Comparison of ENCODE assay signal across 12 mouse cellular contexts in the genomic region with DNA sequence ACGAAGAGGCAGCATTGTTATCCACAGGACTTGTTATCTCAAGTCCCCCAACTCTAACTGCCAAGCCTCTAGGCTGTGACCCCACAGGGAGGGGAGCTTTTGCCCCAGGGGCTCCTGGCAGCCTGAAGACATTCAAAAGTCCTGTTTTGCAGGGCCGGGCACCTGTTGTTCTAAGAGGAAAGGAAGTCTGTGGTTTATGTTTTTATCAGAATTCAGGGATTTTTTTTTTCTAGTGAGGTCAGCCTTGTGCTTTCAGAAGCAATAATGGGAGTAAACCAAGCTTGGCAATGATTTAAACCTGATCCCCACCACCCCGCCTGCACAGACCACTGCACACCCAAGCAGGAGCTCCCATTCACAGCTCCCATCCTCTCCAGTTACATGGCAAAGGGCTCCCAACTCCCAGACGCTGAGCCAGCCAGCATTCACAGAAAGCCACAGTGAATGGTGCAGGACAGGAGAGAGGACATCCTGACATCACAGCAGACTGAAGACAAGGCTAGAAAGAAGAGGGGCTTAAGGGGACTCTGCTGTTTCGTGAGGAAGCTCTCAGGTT. TPM values are rescaled to one million over a fixed set of nuclear protein-coding genes. Genes with fewer than 3 reads are reported as not detected.
DNase-seq lines count a peak whose midpoint lies in the region; ATAC-seq and TF ChIP-seq lines count a peak whose summit lies in the region.
"Had no signal": no experiment of that assay in that cellular context is flagged by ENCODE, and none has a peak within 500 bp of the region (broad histone marks: within the 10 kb centered on the region; RNA-seq: fewer than 3 reads in every experiment).

No protein-coding gene starts in this region.

- no peaks in the 10 kb centered on the region for H3K9me3 ChIP-seq in hindbrain, embryonic 12.5 days (replicated peaks)
- H3K9me3 ChIP-seq in hindbrain, embryonic 14.5 days (ENCODE audit: control insufficient read depth, low read length) = no peaks in the 10 kb centered on the region

- H3K4me3 ChIP-seq in hindbrain, embryonic 12.5 days = no peak overlapping the region
- H3K4me3 ChIP-seq in hindbrain, embryonic 14.5 days (replicated peaks; ENCODE audit: low read length) = no peak overlapping the region
- H3K4me3 ChIP-seq in left cerebral cortex, adult 2 months = no peak overlapping the region

- peak; percentile 28 for DNase-seq in embryo, embryonic 10 days (ENCODE audit: low spot score)
- DNase-seq in embryo, embryonic 9.5 days (ENCODE audit: extremely low spot score) = no peak
- no peak for DNase-seq in hindbrain, embryonic 14.5 days (ENCODE audit: low spot score)
- peak; percentile 49 for DNase-seq in retina, embryonic 14.5 days (ENCODE audit: low spot score)
- DNase-seq in retina, postnatal 1 day = no peak
- no peak for DNase-seq in left cerebral cortex, adult 2 months (ENCODE audit: extremely low spot score in 1 of 2, low spot score in 2 of 2)
- no peak for DNase-seq in right cerebral cortex, adult 18-20 months
- DNase-seq: adrenal gland, postnatal 36 days; cerebellum, adult 9-11 months; layer of hippocampus, postnatal 36 days had no signal

- ATAC-seq in hindbrain, embryonic 12.5 days (ENCODE audit: low FRiP score) = no peak
- no peak for ATAC-seq in hindbrain, embryonic 14.5 days (ENCODE audit: low FRiP score)

- intact Hi-C loops in left cerebral cortex, adult 2 months (cut with DNase I) = no loop called here

- peak overlapping the region; percentile 40 for H3K27ac ChIP-seq in hindbrain, embryonic 12.5 days
- H3K27ac ChIP-seq in hindbrain, embryonic 14.5 days = no peak overlapping the region; the same call in 1 of the 2 replicates
- H3K27ac ChIP-seq in left cerebral cortex, adult 2 months = no peak overlapping the region

- no peaks in the 10 kb centered on the region for H3K27me3 ChIP-seq in hindbrain, embryonic 12.5 days
- H3K27me3 ChIP-seq in hindbrain, embryonic 14.5 days (ENCODE audit: control insufficient read depth, insufficient read depth, low read length) = no peaks in the 10 kb centered on the region

- H3K4me2 ChIP-seq in hindbrain, embryonic 12.5 days (replicated peaks) = no peak overlapping the region
- H3K4me2 ChIP-seq in hindbrain, embryonic 14.5 days (replicated peaks) = no peak overlapping the region

- 7% methylated on average over 5 of the region's 5 CpGs for WGBS in hindbrain, embryonic 12.5 days
- WGBS in hindbrain, embryonic 14.5 days = 14% methylated on average over 5 of the region's 5 CpGs

- H3K4me1 ChIP-seq in hindbrain, embryonic 12.5 days = peaks cover 24% of the 10 kb centered on the region
- peaks cover 7% of the 10 kb centered on the region; the same call in 1 of the 2 replicates for H3K4me1 ChIP-seq in hindbrain, embryonic 14.5 days (replicated peaks; ENCODE audit: control insufficient read depth, insufficient read depth, low read length)

- no peaks in the 10 kb centered on the region for H3K36me3 ChIP-seq in hindbrain, embryonic 12.5 days
- H3K36me3 ChIP-seq in hindbrain, embryonic 14.5 days (replicated peaks; ENCODE audit: control insufficient read depth, insufficient read depth) = no peaks in the 10 kb centered on the region

- H3K9ac ChIP-seq in hindbrain, embryonic 12.5 days = no peak overlapping the region
- H3K9ac ChIP-seq in hindbrain, embryonic 14.5 days = no peak overlapping the region

- TF ChIP-seq CTCF in left cerebral cortex, adult 2 months (IDR thresholded peaks at IDR 0.05) = no peak

RNA-seq across cellular contexts. Expression of a gene that starts 40.1 kb away (rescaled TPM):
- 24.2 and 24.7 TPM in 2 replicates for polyA plus RNA-seq in hindbrain, embryonic 12.5 days (2016; fragmentation: Nextera tagmentation; extraction: Ambion mirVana)
- 7.2 and 7.3 TPM in 2 replicates for polyA plus RNA-seq in hindbrain, embryonic 14.5 days (2014; fragmentation: Nextera tagmentation; extraction: Ambion mirVana)
- total RNA-seq in left cerebral cortex, adult 2 months (2021) = 1 to 10 TPM; 2.9 to 3.8 TPM
- total RNA-seq: monocyte, adult 5-6 weeks had no signal

Comparison
In these comparisons a context has a peak if more than half of its experiments do, and no peak if none do; other contexts are left out.
1. DNase-seq: peak in embryo, embryonic 10 days (single experiment) and retina, embryonic 14.5 days (single experiment); none in embryo, embryonic 9.5 days (single experiment), hindbrain, embryonic 14.5 days (single experiment), retina, postnatal 1 day (single experiment), left cerebral cortex, adult 2 months (0 of 2) and right cerebral cortex, adult 18-20 months (single experiment).